Mouse (Mus musculus): ENCODE measurements at regions not wholly inside any gene's neighbourhood (a gene's known extent, or its start where the extent isn't known, plus 50 kb on each side); places are given as distances from the start of the nearest gene placed in this dataset.
A peak's percentile ranks its signal among the peaks of the same experiment; 100 is the strongest.
"Not testable (repeated sequence)": the region's sequence is repeated elsewhere in the genome, so short reads cannot be mapped to it uniquely, and the experiment has no call there.

GRCm38 (mm10) chr15:8767624-8768571, 57.3 kb upstream of the Slc1a3 start:
- DNase-seq (ENCODE audit: low spot score): no peak

GRCm38 (mm10) chr15:8766208-8766607, 55.6 kb upstream of the Slc1a3 start:
- not testable (repeated sequence) for DNase-seq (ENCODE audit: low spot score)

- peak; percentile 29 for DNase-seq (ENCODE audit: low spot score)
These were observed 51.2 kb upstream of the Slc1a3 start for GRCm38 (mm10) chr15:8761741-8762271.

- DNase-seq (ENCODE audit: low spot score): no peak
These were observed 50.6 kb upstream of the Slc1a3 start for GRCm38 (mm10) chr15:8761132-8761531.

Measured in yolk sac, embryonic 10.5 days (tissue).